Mouse (Mus musculus) cortical plate, adult 2 months (tissue): ENCODE measurements around the gene Sema4d. TPM values are rescaled to one million over a fixed set of nuclear protein-coding genes. Genes with fewer than 3 reads are reported as not detected.

ENCODE experiments used
- H3K27ac ChIP-seq: fragments of 200-500 bp; 2 replicates; pipeline ENCODE4 v1.5.1; 2012; ENCODE audit warnings: low read length, control low read depth, inconsistent platforms; ENCODE audit not compliant: insufficient read depth
- H3K4me1 ChIP-seq: fragments of 200-500 bp; 2 replicates; pipeline ENCODE4 v1.6.1; 2011; ENCODE audit warnings: low read length; ENCODE audit not compliant: control insufficient read depth, insufficient read depth
- H3K4me3 ChIP-seq: fragments of 200-500 bp; 2 replicates; pipeline ENCODE4 v1.5.1; 2011; ENCODE audit warnings: mild to moderate bottlenecking, low read length, control low read depth; ENCODE audit not compliant: insufficient read depth
- CTCF ChIP-seq: fragments of 200-500 bp; IDR thresholded peaks from 2 replicates; pipeline ENCODE4 v1.5.1; 2011; ENCODE audit warnings: mild to moderate bottlenecking, control low read depth, low read length; ENCODE audit not compliant: insufficient read depth; ENCODE audit errors: extremely low read depth
- POLR2A ChIP-seq: fragments of 200-500 bp; IDR thresholded peaks from 2 replicates; pipeline ENCODE4 v1.6.1; 2011; ENCODE audit warnings: mild to moderate bottlenecking, low read length, control low read depth; ENCODE audit not compliant: insufficient read depth; ENCODE audit errors: extremely low read depth
- polyA plus RNA-seq: library from polyadenylated mRNA; depleted of rRNA; stranded (reverse); fragments of >200 nt; gene quantifications from 2 replicates; pipeline ENCODE4 v1.2.3, GENCODE M21; 2012; rRNA removed

Sema4d gene
- polyA plus RNA-seq, 1 experiment = 99.9 TPM

GRCm38 (mm10) chr13:51646362-51647027 lies 147.1 kb downstream of the Sema4d start:
- Histone ChIP-seq H3K4me3 (no peak overlapping the region), H3K4me1 (no peaks in the 10 kb centered on the region), H3K27ac (no peak overlapping the region)
- TF ChIP-seq CTCF = no peak
- no peak for TF ChIP-seq POLR2A

GRCm38 (mm10) chr13:51645872-51646271 lies 147.7 kb downstream of the Sema4d start:
- TF ChIP-seq POLR2A = no peak
- no peak for TF ChIP-seq CTCF
- no peak overlapping the region for H3K27ac ChIP-seq
- peak overlapping the region; percentile 71 for H3K4me3 ChIP-seq
- no peaks in the 10 kb centered on the region for H3K4me1 ChIP-seq

- Histone ChIP-seq H3K4me1 (no peaks in the 10 kb centered on the region), H3K27ac (no peak within 1 kb of the TSS), H3K4me3 (peak within 1 kb of the TSS; percentile 71)
- no peak for TF ChIP-seq CTCF
- TF ChIP-seq POLR2A = peak; percentile 69; the same call in 1 of the 2 replicates
Measured at GRCm38 (mm10) chr13:51644829-51645789, 148.4 kb downstream of the Sema4d start, which contains the start of gene Cks2. Gene Cks2, plus strand, starts transcription at chr13:51645232.

- Histone ChIP-seq H3K4me3 (peak overlapping the region; percentile 71), H3K27ac (no peak overlapping the region), H3K4me1 (no peaks in the 10 kb centered on the region)
- TF ChIP-seq POLR2A = no peak
- no peak for TF ChIP-seq CTCF
Measured at GRCm38 (mm10) chr13:51643924-51644828, 149.4 kb downstream of the Sema4d start.

- Histone ChIP-seq H3K27ac (no peak overlapping the region), H3K4me3 (no peak overlapping the region), H3K4me1 (no peaks in the 10 kb centered on the region)
- no peak for TF ChIP-seq CTCF
- TF ChIP-seq POLR2A = no peak
Measured at GRCm38 (mm10) chr13:51642171-51642778, 151.3 kb downstream of the Sema4d start.

- Histone ChIP-seq H3K27ac (no peak overlapping the region), H3K4me3 (no peak overlapping the region), H3K4me1 (no peaks in the 10 kb centered on the region)
- no peak for TF ChIP-seq POLR2A
- TF ChIP-seq CTCF = no peak
Measured at GRCm38 (mm10) chr13:51641424-51641823, 152.1 kb downstream of the Sema4d start.

- H3K4me3 ChIP-seq = no peak overlapping the region
Measured at GRCm38 (mm10) chr13:51638958-51639357, 154.6 kb downstream of the Sema4d start.

More at GRCm38 (mm10) chr13:51638958-51639357, 154.6 kb downstream of the Sema4d start:
- Histone ChIP-seq H3K27ac (no peak overlapping the region), H3K4me1 (no peaks in the 10 kb centered on the region)
- TF ChIP-seq CTCF (no peak), POLR2A (no peak)

Other genes starting within 250 kb of the Sema4d start
- gene Shc3, start 224.3 kb downstream of the Sema4d start, polyA plus RNA-seq = 80.3 and 82.8 TPM in 2 replicates
- 3.2 and 5.8 TPM in 2 replicates for gene Cks2, start 148.5 kb downstream of the Sema4d start, polyA plus RNA-seq
- gene Secisbp2, start 142.1 kb downstream of the Sema4d start, polyA plus RNA-seq = 23.3 and 24.5 TPM in 2 replicates
- 38.0 and 41.9 TPM in 2 replicates for gene Gadd45g, start 52.9 kb upstream of the Sema4d start, polyA plus RNA-seq